Mouse (Mus musculus) skeletal muscle tissue, adult 2 months (tissue): ENCODE results near the gene Gm3411.
"Not testable (repeated sequence)": the region's sequence is repeated elsewhere in the genome, so short reads cannot be mapped to it uniquely, and the experiment has no call there.

ENCODE experiments used
- DNase-seq: peaks from one replicate; pipeline ENCODE4 v3.0.0-alpha.2; 2012; ENCODE audit warnings: low read depth, low spot score

The Gm3411 gene

GRCm38 (mm10) chr14:6286931-6287715, at the start of gene Gm3411:
Gene Gm3411 (minus strand): TSS chr14:6287250.
- DNase-seq: peak; percentile 4

DNA sequence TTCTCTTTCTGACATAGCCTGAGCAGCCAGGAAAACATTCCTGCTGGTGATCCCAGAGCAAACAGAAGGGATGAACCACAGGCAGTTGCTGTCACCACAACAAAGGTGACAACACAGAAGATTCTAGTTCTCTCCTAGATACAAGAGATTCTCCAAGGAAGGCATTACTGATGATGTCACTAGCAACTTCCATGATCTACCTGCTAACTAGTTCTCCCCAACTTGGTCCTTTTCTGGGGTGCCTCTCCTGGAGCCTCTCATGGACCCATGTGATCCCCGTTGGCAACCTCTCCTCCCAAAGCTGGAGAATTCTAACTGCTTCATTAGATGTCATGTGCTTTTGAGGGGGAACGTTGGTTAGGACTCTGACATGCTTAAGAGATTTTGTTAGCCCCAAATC, 17.7 kb upstream of the Gm3411 start, which contains the start of gene Gm21103:
Gene Gm21103, minus strand, starts transcription at position 101 of the 400 bp plus-strand sequence.
- not testable (repeated sequence) for DNase-seq

DNA sequence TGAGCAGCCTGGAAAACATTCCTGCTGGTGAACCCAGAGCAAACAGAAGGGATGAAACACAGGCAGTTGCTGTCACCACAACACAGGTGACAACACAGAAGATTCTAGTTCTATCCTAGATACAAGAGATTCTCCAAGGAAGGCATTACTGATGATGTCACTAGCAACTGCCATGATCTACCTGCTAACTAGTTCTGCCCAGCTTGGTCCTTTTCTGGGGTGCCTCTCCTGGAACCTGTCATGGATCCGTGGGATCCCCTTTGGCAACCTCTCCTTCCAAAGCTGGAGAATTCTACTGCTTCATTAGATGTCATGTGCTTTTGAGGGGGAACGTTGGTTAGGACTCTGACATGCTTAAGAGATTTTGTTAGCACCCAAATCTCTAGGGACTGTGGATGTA, 67.9 kb downstream of the Gm3411 start, which contains the start of gene Gm21560:
Gene Gm21560, minus strand, starts transcription at position 101 of the 400 bp plus-strand sequence.
- not testable (repeated sequence) for DNase-seq
